Mouse (Mus musculus) thymus, postnatal 4 days (tissue): ENCODE results near the gene Gm266.
A peak's percentile ranks its signal among the peaks of the same experiment; 100 is the strongest.

Source experiments
- DNase-seq: peaks from one replicate; pipeline ENCODE4 v3.0.0; 2021

Gene Gm266

GRCm38 (mm10) chr12:111450359-111450758 lies 35.3 kb downstream of the Gm266 start:
- DNase-seq = no peak

GRCm38 (mm10) chr12:111448931-111449705 lies 36.5 kb downstream of the Gm266 start:
- DNase-seq = no peak

- DNase-seq = no peak
Measured at GRCm38 (mm10) chr12:111447898-111448760, 37.5 kb downstream of the Gm266 start.

- no peak for DNase-seq
Measured at GRCm38 (mm10) chr12:111447350-111447749, 38.3 kb downstream of the Gm266 start.

GRCm38 (mm10) chr12:111446745-111447144 lies 38.9 kb downstream of the Gm266 start:
- DNase-seq = no peak

GRCm38 (mm10) chr12:111445890-111446613 lies 39.6 kb downstream of the Gm266 start:
- no peak for DNase-seq

- peak; percentile 36 for DNase-seq
Measured at GRCm38 (mm10) chr12:111445161-111445889, 40.3 kb downstream of the Gm266 start.

GRCm38 (mm10) chr12:111443921-111444831 lies 41.4 kb downstream of the Gm266 start:
- no peak for DNase-seq

- no peak for DNase-seq
Measured at GRCm38 (mm10) chr12:111443011-111443870, 42.4 kb downstream of the Gm266 start.

- DNase-seq = peak; percentile 36
Measured at GRCm38 (mm10) chr12:111442309-111443010, 43.2 kb downstream of the Gm266 start, which contains the start of gene Tnfaip2. Gene Tnfaip2, plus strand, starts transcription at chr12:111442469.

- no peak for DNase-seq
Measured at GRCm38 (mm10) chr12:111441523-111441922, 44.1 kb downstream of the Gm266 start.

GRCm38 (mm10) chr12:111440701-111441373 lies 44.8 kb downstream of the Gm266 start:
- DNase-seq = no peak

GRCm38 (mm10) chr12:111438850-111439249 lies 46.8 kb downstream of the Gm266 start:
- DNase-seq = no peak

GRCm38 (mm10) chr12:111437222-111437900 lies 48.3 kb downstream of the Gm266 start:
- DNase-seq = no peak

- DNase-seq = no peak
Measured at GRCm38 (mm10) chr12:111436640-111437039, 49.0 kb downstream of the Gm266 start.

GRCm38 (mm10) chr12:111436170-111436569 lies 49.5 kb downstream of the Gm266 start:
- no peak for DNase-seq

GRCm38 (mm10) chr12:111434745-111435327 lies 50.8 kb downstream of the Gm266 start:
- no peak for DNase-seq
